Mouse (Mus musculus): ENCODE measurements at regions not wholly inside any gene's neighbourhood (a gene's known extent, or its start where the extent isn't known, plus 50 kb on each side); places are given as distances from the start of the nearest gene placed in this dataset.

- no peak for TF ChIP-seq HCFC1 (IDR thresholded peaks at IDR 0.05; ENCODE audit: borderline replicate concordance, insufficient read depth, low read length)
- no peak for TF ChIP-seq MAFK (IDR thresholded peaks at IDR 0.05; ENCODE audit: insufficient read depth, low read depth, low read length)
- no peak for TF ChIP-seq CHD2 (IDR thresholded peaks at IDR 0.05; ENCODE audit: low read depth, low read length)
- no peak for TF ChIP-seq ZNF384 (IDR thresholded peaks at IDR 0.05; ENCODE audit: low read depth, low read length)
- TF ChIP-seq ZC3H11A (IDR thresholded peaks at IDR 0.05; ENCODE audit: borderline replicate concordance, low read depth, low read length) = no peak
- Histone ChIP-seq H3K27ac (ENCODE audit: insufficient read depth, low read depth, low read length, poor library complexity, severe bottlenecking) (no peak overlapping the region), H3K36me3 (ENCODE audit: control insufficient read depth, insufficient read depth, low read length, poor library complexity, severe bottlenecking) (no peaks in the 10 kb centered on the region), H3K4me1 (ENCODE audit: control insufficient read depth in 2 of 2, insufficient read depth in 2 of 2, low read length in 2 of 2, poor library complexity in 1 of 2) (no peaks in the 10 kb centered on the region), H3K9ac (ENCODE audit: insufficient read depth, low read depth, low read length, poor library complexity, severe bottlenecking) (no peak overlapping the region), H3K9me3 (ENCODE audit: control insufficient read depth, insufficient read depth, low read depth, low read length) (no peaks in the 10 kb centered on the region), H3K4me3 (ENCODE audit: insufficient read depth in 1 of 2, low read depth in 1 of 2, low read length in 2 of 2, poor library complexity in 1 of 2, severe bottlenecking in 1 of 2) (no peak overlapping the region)
- DNase-seq (ENCODE audit: low read depth, low spot score) = no peak
- in situ Hi-C loops (cut with MboI; ENCODE audit: low sequenced_read_pairs in 2 of 2, unreplicated experiment in 2 of 2) = no loop called here
These were observed 1035.4 kb downstream of the Robo1 start for GRCm38 (mm10) chr16:73343531-73343930.

DNA sequence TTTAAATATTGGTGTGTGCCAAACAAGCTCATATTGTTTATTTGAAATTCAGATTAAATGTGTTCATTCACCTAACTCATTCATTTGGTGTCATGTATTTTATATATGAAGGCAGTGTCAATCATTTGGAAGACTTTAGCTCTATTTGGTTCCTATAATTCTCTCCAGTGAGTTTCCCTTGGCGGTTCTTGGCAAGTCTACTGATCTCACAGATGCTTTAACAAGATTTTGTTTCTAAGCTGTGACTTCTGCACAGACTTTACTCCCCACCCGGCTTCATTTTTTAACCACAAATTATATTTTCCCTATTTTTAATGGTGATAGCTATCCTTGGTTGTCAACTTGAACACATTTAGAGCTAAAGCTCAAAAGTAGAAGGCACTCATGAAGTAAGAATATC lies 1009.5 kb downstream of the Robo1 start:
- in situ Hi-C loops (cut with MboI; ENCODE audit: low sequenced_read_pairs in 2 of 2, unreplicated experiment in 2 of 2) = no loop called here
- Histone ChIP-seq H3K4me1 (ENCODE audit: control insufficient read depth in 2 of 2, insufficient read depth in 2 of 2, low read length in 2 of 2, poor library complexity in 1 of 2) (no peaks in the 10 kb centered on the region), H3K9ac (ENCODE audit: insufficient read depth, low read depth, low read length, poor library complexity, severe bottlenecking) (no peak overlapping the region), H3K9me3 (ENCODE audit: control insufficient read depth, insufficient read depth, low read depth, low read length) (no peaks in the 10 kb centered on the region), H3K4me3 (ENCODE audit: insufficient read depth in 1 of 2, low read depth in 1 of 2, low read length in 2 of 2, poor library complexity in 1 of 2, severe bottlenecking in 1 of 2) (no peak overlapping the region), H3K27ac (ENCODE audit: insufficient read depth, low read depth, low read length, poor library complexity, severe bottlenecking) (no peak overlapping the region), H3K36me3 (ENCODE audit: control insufficient read depth, insufficient read depth, low read length, poor library complexity, severe bottlenecking) (no peaks in the 10 kb centered on the region)
- TF ChIP-seq ZNF384 (IDR thresholded peaks at IDR 0.05; ENCODE audit: low read depth, low read length) (no peak), CHD2 (IDR thresholded peaks at IDR 0.05; ENCODE audit: low read depth, low read length) (no peak), ZC3H11A (IDR thresholded peaks at IDR 0.05; ENCODE audit: borderline replicate concordance, low read depth, low read length) (no peak), HCFC1 (IDR thresholded peaks at IDR 0.05; ENCODE audit: borderline replicate concordance, insufficient read depth, low read length) (no peak), MAFK (IDR thresholded peaks at IDR 0.05; ENCODE audit: insufficient read depth, low read depth, low read length) (no peak)
- no peak for DNase-seq (ENCODE audit: low read depth, low spot score)

- Histone ChIP-seq H3K9ac (ENCODE audit: insufficient read depth, low read depth, low read length, poor library complexity, severe bottlenecking) (no peak overlapping the region), H3K9me3 (ENCODE audit: control insufficient read depth, insufficient read depth, low read depth, low read length) (no peaks in the 10 kb centered on the region), H3K36me3 (ENCODE audit: control insufficient read depth, insufficient read depth, low read length, poor library complexity, severe bottlenecking) (no peaks in the 10 kb centered on the region), H3K4me3 (ENCODE audit: insufficient read depth in 1 of 2, low read depth in 1 of 2, low read length in 2 of 2, poor library complexity in 1 of 2, severe bottlenecking in 1 of 2) (no peak overlapping the region), H3K4me1 (ENCODE audit: control insufficient read depth in 2 of 2, insufficient read depth in 2 of 2, low read length in 2 of 2, poor library complexity in 1 of 2) (no peaks in the 10 kb centered on the region), H3K27ac (ENCODE audit: insufficient read depth, low read depth, low read length, poor library complexity, severe bottlenecking) (no peak overlapping the region)
- TF ChIP-seq CHD2 (IDR thresholded peaks at IDR 0.05; ENCODE audit: low read depth, low read length) (no peak), ZNF384 (IDR thresholded peaks at IDR 0.05; ENCODE audit: low read depth, low read length) (no peak), ZC3H11A (IDR thresholded peaks at IDR 0.05; ENCODE audit: borderline replicate concordance, low read depth, low read length) (no peak), MAFK (IDR thresholded peaks at IDR 0.05; ENCODE audit: insufficient read depth, low read depth, low read length) (no peak), HCFC1 (IDR thresholded peaks at IDR 0.05; ENCODE audit: borderline replicate concordance, insufficient read depth, low read length) (no peak)
- in situ Hi-C loops (cut with MboI; ENCODE audit: low sequenced_read_pairs in 2 of 2, unreplicated experiment in 2 of 2) = no loop called here
- DNase-seq (ENCODE audit: low read depth, low spot score) = no peak
These were observed 1002.0 kb downstream of the Robo1 start for GRCm38 (mm10) chr16:73310096-73310495.

DNA sequence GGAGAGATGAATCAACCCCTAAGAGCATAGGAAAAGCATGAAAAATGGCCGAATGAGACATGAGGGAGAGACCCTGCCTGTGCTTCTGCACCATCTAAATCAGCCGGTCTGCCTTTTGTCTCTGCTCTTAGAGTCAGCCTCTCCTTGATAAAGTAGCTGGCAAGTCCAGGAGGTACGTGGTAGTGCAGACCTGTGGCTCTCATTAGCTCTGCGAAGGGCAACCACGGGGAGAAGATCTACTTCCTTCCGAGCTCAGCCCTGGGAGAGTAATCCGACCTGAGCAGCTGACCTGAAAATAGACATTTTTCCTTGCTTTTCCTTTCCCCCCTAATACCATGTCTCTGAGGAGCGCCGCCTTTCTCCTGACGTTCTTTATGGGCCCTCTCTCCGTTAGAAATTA lies 971.8 kb downstream of the Robo1 start:
- Histone ChIP-seq H3K4me3 (ENCODE audit: insufficient read depth in 1 of 2, low read depth in 1 of 2, low read length in 2 of 2, poor library complexity in 1 of 2, severe bottlenecking in 1 of 2) (no peak overlapping the region), H3K4me1 (ENCODE audit: control insufficient read depth in 2 of 2, insufficient read depth in 2 of 2, low read length in 2 of 2, poor library complexity in 1 of 2) (no peaks in the 10 kb centered on the region), H3K9me3 (ENCODE audit: control insufficient read depth, insufficient read depth, low read depth, low read length) (no peaks in the 10 kb centered on the region), H3K36me3 (ENCODE audit: control insufficient read depth, insufficient read depth, low read length, poor library complexity, severe bottlenecking) (no peaks in the 10 kb centered on the region), H3K27ac (ENCODE audit: insufficient read depth, low read depth, low read length, poor library complexity, severe bottlenecking) (no peak overlapping the region), H3K9ac (ENCODE audit: insufficient read depth, low read depth, low read length, poor library complexity, severe bottlenecking) (no peak overlapping the region)
- no peak for DNase-seq (ENCODE audit: low read depth, low spot score)
- in situ Hi-C loops (cut with MboI; ENCODE audit: low sequenced_read_pairs in 2 of 2, unreplicated experiment in 2 of 2) = no loop called here
- TF ChIP-seq CHD2 (IDR thresholded peaks at IDR 0.05; ENCODE audit: low read depth, low read length) (no peak), HCFC1 (IDR thresholded peaks at IDR 0.05; ENCODE audit: borderline replicate concordance, insufficient read depth, low read length) (no peak), ZC3H11A (IDR thresholded peaks at IDR 0.05; ENCODE audit: borderline replicate concordance, low read depth, low read length) (no peak), ZNF384 (IDR thresholded peaks at IDR 0.05; ENCODE audit: low read depth, low read length) (no peak), MAFK (IDR thresholded peaks at IDR 0.05; ENCODE audit: insufficient read depth, low read depth, low read length) (no peak)

DNA sequence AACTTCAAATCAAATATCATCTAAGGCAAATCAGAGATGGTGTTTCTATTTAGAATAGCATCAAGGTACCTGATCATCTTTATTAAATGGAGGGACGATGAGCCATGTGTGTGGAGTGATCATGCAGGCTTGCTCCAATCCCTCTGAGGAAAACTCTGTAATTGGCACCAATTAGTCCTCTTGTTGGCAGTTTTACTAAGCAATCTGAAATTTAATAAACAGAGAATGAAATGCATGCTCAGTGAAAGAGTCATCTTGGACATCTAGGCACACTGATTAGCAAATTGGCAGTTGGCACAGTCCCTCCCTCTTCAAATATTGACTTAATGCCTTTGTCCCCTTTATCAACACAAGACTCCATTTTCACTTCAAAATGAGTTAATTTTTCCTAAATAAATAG lies 951.6 kb downstream of the Robo1 start:
- in situ Hi-C loops (cut with MboI; ENCODE audit: low sequenced_read_pairs in 2 of 2, unreplicated experiment in 2 of 2) = no loop called here
- TF ChIP-seq ZNF384 (IDR thresholded peaks at IDR 0.05; ENCODE audit: low read depth, low read length) = no peak
- no peak for TF ChIP-seq MAFK (IDR thresholded peaks at IDR 0.05; ENCODE audit: insufficient read depth, low read depth, low read length)
- no peak for TF ChIP-seq ZC3H11A (IDR thresholded peaks at IDR 0.05; ENCODE audit: borderline replicate concordance, low read depth, low read length)
- TF ChIP-seq HCFC1 (IDR thresholded peaks at IDR 0.05; ENCODE audit: borderline replicate concordance, insufficient read depth, low read length) = no peak
- TF ChIP-seq CHD2 (IDR thresholded peaks at IDR 0.05; ENCODE audit: low read depth, low read length) = no peak
- no peak overlapping the region for H3K4me3 ChIP-seq (ENCODE audit: insufficient read depth in 1 of 2, low read depth in 1 of 2, low read length in 2 of 2, poor library complexity in 1 of 2, severe bottlenecking in 1 of 2)
- no peaks in the 10 kb centered on the region for H3K36me3 ChIP-seq (ENCODE audit: control insufficient read depth, insufficient read depth, low read length, poor library complexity, severe bottlenecking)
- H3K9ac ChIP-seq (ENCODE audit: insufficient read depth, low read depth, low read length, poor library complexity, severe bottlenecking) = no peak overlapping the region
- H3K4me1 ChIP-seq (ENCODE audit: control insufficient read depth in 2 of 2, insufficient read depth in 2 of 2, low read length in 2 of 2, poor library complexity in 1 of 2) = no peaks in the 10 kb centered on the region
- no peak overlapping the region for H3K27ac ChIP-seq (ENCODE audit: insufficient read depth, low read depth, low read length, poor library complexity, severe bottlenecking)
- no peak for DNase-seq (ENCODE audit: low read depth, low spot score)
- no peaks in the 10 kb centered on the region for H3K9me3 ChIP-seq (ENCODE audit: control insufficient read depth, insufficient read depth, low read depth, low read length)

All from ES-E14 (cell line).